Mouse (Mus musculus) cerebellum, adult 9-10 months (tissue): ENCODE measurements around the gene Ak7.

ENCODE experiments used
- DNase-seq: peaks from one replicate; pipeline ENCODE4 v3.0.0; 2022

Ak7 gene

DNA sequence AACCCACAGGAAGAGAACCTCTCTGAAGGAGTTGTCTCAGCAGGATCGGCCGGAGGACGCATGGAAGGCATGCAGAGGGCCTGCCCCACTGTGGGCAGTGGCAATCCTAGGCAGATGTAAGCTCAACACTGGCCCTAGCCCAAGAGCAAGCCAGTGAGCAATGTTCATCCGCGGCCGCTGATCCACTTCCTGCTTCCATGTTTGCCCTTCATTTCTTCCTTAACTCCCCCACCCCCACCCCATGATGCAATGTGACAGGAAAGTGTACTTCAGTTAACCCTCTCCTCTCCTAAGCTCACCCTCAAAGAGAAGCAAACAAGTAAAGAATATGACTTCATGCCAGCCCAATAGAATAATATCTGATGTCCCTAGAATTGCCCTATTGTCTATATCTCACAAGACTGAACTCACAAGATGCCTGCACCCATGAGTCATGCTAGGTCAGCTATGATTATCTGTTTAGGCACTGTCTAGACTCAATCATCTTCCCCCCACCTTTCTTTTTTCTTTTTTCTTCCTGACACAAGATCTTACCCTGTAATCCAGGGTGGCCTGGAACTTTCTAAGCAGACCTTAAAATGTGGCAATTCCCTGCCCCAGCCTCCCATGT lies 25.2 kb downstream of the Ak7 start:
- no peak for DNase-seq

DNA sequence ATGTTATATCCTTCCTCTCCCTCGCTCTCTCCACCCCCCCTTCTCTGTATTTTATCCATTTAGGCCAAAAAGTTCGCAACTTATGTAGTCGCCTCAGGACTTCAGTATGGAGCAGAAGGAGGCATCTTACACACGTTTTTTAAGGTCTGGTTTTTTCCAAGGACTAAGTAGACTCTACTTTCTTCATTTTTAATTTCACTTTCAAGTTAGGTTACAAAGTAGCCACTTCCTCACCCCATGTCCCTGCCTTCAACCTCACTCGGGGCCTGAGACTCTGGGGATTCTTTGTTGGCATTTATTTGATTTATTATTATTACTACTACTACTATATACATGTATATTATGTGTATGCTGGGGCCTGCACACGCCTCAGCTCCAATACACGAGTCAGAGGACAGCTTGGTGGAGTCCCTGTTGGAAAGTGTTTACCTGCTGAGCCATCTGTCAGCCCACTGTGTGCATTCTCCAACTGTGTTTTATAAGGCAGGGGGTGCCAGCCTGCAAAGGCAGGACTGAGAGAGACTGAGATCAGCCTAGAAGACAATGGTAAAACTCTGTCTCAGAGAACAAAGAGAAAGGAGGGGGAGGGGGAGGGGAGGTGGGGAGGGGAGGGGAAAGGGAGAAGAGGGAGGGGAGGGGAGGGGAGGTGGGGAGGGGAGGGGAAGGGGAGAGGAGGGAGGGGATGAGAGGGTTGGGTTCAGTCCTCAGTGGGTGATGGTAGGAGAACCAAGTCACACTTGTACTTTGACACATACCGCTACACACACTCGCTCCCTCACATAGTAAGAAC lies 27.8 kb downstream of the Ak7 start:
- DNase-seq: no peak

DNA sequence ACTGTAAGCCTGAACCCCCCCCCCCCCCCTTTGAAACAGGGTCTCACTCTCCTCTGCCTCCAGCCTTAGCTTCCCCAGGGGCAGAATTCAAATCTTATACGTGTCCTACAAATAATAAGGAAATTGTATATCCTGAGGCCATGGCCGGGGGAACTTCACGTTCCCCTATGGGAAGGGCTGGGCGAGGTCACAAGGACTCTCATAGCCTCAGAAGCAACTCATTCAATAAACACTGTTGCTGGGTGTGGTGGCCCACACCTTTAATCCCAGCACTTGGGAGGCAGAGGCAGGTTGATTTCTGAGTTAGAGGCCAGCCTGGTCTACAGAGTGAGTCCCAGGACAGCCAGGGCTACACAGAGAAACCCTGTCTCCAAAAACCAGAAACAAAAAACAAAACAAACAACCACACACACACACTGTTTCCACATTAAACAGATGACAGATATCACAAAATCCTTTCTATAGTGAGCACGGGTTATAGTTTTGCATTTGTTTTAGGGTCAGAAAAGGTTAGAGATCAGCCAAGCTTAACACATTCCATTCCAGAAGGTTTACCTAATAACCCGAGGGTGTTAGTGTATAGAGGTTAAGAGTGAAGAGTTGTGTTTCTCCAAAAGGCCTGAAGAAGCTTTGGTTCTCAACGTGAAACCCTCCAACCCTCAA lies 29.6 kb downstream of the Ak7 start:
- no peak for DNase-seq

DNA sequence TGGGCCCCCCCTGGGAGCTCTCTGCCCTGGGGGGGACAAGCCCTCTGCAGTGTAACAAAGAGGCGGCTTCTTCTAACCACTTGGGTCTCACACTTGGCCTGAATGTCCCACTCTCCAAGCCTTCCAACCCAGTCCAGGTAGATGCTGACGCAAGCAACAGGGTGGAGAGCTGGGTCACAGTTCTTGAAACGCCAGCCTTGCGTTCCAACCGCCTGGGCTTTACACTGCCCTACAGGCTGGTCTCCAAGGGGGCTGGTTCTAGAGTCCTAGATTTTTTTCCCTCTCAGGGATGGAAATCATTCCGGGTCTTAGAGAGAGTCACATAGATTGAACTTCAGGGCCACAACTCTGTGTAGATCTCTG lies 30.1 kb downstream of the Ak7 start:
- no peak for DNase-seq

DNA sequence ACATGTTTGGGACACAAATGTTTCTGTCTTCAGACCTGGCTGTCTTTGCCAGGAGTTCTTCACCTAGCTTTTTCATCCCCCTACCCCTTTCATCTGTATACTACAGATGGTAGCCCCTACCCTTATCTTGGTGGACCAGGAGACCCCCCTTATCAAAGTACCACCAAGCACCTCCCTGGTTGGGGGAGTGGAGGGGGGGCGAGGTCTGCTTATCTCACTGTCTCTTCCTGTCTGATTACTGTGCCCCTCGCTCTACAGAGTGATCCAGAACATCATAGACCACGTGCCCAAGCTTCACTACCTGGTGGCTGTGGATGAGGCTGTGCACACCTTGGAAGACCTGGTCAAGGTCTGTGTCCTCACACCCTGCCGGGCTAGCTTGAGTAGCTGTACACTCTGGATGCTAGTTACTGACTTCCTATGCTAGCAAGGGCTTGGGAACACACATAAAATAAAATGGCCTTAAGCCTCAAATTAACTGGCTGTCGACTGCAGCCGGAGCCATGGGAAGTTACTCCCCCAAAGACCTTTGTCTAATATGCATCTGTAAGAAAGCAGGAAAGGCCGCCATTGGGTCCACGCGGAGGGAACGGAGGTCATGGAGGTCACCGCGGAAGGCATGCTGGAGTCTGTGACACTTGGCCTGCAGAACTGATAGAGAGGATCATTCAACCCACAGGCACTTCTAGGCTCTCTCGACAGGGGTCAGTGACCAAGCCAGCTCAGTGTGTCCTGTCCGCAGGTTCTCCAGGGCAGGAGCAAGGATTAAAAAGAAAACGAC lies 32.7 kb downstream of the Ak7 start:
- DNase-seq: no peak

DNA sequence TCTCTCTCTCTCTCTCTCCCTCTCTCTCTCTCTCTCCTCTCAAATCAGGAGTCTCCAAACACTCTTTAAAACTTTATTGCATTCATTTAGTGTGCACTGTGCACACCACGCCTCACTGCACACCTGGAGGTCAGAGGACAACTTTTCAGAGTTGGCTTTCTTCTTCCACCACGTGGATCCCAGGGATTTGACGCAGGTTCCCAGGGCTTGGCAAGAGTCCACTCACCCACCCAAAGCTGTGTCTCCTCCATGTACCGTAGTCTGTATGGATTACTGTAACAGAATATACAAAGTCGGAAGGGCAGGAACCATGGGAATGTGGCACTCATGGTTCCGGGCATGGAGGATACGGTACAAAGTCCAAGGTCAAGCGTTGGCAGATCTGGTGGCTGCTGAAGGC lies 33.9 kb downstream of the Ak7 start:
- DNase-seq: no peak

DNA sequence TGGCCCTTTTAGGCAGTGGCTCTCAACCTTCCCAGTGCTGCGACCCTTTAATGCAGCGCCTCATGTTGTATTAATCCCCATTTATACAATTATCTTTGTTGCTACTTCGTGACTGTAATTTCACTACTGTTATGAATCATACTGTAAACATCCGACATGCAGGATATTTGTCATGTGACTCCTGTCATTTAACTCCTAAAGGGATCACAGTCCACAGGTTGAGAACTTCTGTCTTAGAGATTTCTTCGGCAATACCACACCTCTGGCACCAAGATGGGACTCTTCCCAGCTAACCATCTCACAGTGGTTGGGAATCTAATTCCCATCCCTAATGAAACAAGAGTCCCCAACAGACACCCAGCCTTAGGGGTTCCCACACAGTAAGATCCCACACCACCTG lies 42.3 kb downstream of the Ak7 start:
- DNase-seq: no peak

DNA sequence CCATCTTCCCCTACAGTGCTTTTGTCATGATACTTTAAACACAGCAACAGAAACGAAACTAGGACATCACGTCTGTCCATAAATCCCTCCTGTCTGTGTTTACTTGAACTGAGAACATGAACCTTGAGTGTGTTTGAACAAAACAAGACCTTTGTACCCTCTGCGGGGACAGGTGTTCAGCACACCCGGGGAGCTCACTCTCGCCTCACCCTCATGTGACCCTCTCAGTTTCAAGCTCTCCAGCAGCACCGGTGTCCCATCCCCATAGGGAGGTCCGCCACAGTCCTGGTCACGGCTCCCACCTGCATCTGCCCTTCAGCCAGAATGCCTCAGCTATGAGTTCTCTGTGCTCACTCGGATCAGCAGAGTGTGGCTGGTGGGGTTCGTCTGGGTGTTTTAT lies 48.0 kb downstream of the Ak7 start:
- no peak for DNase-seq

DNA sequence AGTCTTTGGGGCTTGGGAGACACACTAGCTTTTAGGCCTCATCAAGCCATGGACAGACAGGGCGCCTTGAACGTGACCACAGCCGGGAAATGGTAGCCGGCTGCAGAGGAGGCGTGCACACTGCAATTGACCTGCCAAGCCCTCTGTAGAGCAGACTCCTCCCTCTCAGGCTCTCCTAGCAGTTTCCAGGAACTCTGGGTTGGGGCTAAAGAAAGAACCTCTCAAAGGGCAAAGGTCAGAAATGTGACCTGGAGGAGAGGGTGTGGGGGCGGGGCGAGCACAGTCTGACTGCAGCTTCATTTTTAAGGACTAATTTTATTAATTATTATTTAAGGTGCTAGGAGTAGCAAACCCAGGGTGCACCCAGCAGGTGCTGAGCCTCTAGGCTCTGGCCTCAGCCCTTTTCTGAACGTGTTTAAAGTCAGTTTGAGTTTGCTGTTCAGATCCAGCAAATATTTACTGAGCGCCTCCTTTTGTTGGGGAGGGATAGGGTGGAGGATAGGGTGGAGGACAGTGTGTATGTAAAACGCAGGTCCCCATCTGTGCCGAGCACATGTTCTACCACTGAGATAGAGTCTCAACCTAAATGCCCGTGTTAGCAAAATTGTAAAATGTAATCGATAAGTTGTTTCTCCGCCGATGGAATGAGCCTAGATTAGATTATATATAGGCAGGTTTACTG lies 52.2 kb downstream of the Ak7 start:
- no peak for DNase-seq

DNA sequence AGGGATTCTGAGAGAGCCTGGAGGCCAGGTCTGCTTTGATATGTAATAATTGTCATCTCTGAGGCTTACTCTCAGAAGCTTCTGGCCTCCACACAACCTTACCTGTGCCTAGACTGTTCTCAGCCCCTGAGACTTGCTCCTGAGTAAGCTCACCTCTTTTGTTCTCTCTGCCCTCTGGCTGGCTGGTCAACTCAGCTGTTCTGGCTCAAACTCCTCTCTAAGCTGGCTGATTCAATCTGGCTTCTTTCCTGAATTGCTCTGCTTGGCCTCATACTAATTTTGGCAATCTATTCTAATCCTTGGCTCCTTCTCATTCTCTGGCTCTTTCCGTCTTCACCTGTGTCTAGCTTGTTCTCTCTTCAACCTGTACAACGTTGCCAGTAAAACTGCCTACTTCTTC lies 53.1 kb downstream of the Ak7 start:
- DNase-seq: no peak

DNA sequence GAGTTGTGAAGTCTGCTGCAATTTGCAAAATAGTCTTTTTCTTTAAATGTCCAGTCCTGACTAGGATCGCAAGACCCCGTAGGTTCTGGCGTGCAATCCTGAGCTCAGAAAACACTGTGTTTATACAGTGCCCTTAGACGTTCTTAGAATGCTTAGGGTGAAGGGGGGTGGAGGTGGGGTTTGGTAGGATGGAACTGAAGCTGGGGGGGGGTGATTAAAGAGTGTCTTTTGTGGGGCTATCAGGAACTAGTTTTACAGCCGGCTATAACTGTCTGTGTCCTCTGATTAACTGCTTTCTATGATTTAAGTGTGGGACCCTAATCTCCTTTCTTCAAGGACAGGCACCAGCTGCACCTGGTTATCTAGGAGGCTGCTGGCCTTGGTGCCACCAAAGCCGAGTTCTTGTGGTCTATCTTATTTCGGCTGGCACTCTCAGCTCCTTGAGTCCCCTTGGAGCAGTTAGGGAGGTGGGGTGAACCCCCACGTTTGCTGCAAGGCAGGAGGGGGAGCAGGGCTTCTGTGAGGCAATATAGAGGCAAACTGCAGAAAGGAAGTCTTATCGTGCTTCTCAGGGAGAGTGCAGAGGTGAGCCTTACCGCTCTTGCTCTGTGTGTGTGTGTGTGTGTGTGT lies 54.2 kb downstream of the Ak7 start:
- no peak for DNase-seq

DNA sequence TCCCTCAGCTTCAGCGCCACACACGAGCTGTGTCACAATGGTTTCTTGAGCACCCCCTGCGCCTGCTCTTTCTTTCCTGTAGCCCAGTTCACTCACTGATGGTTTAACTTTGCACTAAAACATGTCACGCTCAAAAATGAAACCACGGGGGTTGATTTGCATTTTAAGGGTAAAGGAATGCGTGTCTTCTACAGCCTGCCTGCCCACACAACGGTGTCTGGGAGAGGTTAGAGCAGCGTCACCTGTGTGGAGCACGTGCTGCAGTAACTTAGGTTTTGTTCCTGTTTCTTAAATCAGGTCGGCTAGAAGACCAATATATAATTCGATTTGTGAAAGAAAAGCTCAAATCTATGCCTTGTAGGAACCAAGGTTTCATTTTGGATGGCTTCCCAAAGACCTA lies 55.4 kb downstream of the Ak7 start:
- no peak for DNase-seq

DNA sequence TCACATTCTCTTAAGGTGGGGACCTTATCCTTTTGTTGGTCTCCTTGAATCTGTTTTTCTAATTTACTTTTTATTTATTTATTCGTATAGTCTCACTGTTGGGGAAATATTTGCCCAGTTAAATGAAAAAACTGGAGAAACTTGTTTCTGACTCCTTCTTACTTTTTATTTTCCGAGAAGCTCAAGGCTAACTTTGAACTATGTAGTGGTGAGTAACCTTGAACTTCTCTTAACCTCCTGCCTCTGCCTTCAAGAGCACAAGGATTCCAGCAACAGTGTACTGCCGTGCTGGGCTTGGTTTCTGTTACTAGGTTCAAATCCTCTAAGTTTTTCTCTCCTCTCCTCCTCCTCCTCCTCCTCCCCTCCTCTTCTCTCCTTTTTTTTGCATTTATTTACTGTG lies 55.9 kb downstream of the Ak7 start:
- DNase-seq: no peak

DNA sequence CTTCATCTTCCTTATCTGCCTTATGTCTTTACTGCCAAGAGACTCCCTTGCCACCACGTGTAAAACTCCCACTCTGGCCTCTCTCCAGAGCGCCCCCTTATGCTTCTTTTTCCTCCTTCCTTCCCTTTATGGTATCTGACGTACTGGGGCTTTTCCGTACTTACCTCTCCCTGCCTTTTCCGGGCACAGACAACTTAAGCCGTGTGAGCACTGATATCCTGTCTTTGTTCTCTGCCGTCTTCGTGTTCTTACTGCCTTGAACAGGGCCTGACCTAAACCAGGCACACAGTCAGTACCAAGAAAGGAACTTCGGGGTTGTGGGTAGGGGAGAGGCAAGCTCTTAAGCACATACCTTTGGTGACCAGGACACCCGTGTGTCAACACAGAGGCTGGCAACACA lies 63.9 kb downstream of the Ak7 start:
- DNase-seq: no peak

DNA sequence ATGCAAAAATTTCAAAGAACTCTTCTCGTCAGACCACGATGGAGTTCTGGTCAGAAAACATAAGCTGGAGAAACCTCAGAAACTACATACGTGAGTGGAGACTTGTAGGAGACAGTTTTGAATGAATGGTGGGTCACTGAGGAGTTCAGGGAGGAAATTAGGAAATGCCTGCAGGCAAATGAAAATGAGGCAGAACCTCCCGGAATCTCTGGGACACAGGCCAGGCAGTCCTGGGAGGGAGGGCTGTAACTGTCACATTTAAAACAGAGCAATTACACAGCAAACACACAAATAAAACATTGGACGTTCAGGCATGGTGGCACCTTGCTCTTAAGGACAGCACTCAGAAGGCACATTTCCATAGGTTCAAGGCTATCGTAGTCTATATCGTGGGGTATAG lies 69.1 kb downstream of the Ak7 start:
- DNase-seq: no peak

DNA sequence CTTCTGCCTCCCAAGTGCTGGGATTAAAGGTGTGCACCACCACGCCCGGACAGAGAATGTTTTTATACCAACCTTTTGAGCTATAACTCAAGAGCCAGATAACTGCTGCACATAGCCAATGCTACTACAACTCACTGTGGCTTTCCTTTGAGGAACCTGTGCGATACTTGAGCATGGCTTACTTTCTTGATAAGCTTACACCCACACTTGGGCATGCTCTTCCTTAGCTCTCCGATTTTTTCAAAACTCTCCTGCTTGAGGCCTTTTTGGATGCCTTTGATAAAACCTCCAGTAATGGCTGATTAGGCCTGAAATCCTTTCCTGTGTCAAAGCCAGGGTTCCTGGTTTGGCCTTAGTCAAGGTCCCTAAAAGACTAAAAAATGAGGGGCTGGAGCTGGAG lies 71.9 kb downstream of the Ak7 start:
- DNase-seq: no peak

DNA sequence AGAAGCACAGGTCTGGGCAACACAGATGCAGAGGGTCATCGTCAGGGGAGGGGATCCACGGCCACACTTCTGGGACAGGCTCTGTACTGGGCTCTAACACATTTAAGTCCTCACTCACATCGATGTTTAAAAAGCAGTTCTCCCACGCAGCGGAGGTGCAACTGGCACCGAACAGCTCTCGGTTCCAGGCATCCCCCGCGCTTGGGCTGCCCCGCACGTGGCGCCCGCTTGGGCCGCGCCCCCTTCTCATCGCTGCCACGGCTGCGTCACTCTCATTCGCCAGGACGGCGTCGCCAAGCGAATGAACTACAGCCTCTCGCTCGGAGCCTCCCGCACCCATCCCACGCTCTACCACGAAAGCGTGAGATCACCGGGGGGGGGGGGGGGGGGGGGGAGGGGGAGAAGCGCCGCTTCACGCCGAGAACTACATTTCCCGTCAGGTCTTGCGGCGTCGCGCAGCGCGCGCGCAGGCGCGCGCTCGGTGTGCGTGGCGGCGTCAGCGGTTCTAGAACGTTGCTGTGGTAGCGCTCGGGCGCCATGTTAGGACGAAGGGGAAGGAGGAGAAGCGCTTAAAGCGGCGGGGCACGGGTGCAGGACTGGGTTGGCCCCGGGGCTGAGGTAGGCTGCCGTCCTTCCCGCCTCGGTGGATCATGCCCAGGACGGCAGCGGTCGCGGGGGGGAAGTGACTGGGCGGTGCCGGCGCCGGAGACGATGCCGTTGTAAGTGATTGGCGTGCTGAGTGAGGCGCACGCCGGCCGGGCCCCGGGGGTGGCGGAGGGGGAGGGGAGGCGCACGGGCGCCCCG lies 78.6 kb downstream of the Ak7 start, which contains the start of gene Papola:
Papola (plus strand) TSS at position 499 of the 804 bp plus-strand sequence.
- DNase-seq: peak; percentile 90

DNA sequence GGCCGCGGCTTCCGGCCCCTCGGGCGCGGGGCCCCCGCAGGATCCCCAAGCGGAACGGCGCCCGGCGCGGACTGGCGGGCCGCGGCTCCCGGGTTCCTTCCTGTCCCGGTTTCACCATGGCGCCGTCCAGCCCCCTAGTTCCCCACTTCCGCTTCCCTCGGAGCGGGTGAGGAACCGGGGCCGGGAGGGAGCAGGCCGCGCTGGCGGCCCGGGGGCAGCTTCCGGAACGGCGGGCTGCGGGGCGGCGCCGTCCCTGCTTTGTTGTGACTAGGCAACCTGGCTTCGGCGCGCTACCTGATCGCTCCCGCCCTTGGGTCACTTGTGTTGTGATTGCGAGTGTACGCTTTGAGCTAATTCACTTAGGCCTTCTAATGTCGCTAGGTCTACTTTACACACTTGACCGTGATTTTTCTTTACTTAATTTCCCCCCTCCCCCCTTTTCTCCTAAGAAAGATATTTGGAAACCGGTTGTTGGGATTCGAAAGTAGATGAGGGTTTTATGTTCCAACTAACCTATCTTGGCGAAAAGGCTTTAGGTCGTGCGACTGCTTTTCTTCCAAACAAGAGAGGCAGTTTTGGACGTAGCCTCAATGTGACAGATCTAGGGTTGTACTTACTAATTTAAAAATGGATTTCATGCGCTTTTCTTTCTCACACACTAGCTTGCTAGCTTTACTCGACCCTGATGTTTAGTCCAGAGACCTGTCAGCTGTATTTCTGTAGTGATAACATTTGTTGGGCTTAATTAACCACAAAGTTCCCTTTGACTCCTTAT lies 79.4 kb downstream of the Ak7 start:
- no peak for DNase-seq

DNA sequence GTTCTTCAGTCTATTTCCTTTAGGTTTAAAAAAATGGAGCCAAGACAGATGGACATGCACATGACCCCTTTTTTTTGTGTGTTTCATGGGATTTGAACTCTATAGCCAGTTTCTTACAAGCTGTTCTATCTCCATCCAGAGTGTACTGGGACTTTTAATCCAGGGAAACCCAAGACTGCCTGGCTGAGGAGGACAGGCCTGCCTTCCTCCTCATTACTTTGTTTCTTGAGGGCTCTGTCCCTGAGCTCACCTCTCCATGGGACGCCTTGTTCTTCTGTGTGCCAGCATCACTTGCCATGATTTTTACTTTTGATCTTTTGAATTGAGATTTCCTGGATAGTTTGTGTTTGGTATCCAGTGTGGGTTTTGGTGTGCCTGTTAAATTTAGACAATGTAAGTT lies 80.3 kb downstream of the Ak7 start:
- DNase-seq: peak; percentile 22

DNA sequence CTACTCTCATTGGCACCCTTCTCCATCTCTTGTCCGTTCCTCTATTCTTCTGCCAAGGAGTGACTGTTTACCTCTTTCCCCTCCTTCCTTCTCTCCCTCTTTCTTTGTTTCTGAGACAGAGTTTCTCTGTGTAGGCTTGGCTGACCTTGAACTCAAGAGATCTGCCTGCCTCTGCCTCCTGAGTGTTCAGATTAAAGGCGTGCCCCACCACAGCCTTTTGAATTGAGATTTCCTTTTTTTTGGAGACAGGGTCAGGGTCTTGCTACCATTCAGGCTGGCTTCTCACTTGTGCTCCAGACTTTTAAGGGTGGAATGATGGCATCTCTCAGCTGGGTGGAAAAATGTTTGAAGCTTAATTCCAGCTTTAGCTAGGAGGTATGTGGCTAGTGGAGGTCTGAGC lies 81.8 kb downstream of the Ak7 start:
- DNase-seq: no peak

DNA sequence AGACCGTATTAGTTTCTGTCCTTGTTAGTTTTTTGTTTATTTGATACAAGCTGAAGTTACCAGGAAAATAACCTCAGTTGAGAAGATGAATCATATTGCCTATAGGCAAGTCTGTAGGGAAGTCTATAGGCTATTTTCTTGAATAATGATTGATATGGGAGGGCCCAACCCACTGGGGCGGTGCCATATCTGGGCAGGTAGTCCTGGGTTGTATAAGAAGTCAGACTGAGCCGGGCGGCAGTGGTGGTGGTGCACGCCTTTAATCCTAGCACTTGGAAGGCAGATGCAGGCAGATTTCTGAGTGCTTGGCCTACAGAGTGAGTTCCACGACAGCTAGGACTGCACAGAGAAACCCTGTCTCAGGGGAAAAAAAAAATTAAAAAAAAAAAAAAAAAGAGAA lies 84.1 kb downstream of the Ak7 start:
- DNase-seq: no peak
